Mouse (Mus musculus) liver, adult (tissue): ENCODE measurements around the gene Dmwd.

ENCODE experiments used
- GATA4 ChIP-seq: IDR thresholded peaks from 2 replicates; pipeline ENCODE4 v1.6.1; 2014; ENCODE audit warnings: mild to moderate bottlenecking, low read length; ENCODE audit not compliant: insufficient replicate concordance

Gene Dmwd

DNA sequence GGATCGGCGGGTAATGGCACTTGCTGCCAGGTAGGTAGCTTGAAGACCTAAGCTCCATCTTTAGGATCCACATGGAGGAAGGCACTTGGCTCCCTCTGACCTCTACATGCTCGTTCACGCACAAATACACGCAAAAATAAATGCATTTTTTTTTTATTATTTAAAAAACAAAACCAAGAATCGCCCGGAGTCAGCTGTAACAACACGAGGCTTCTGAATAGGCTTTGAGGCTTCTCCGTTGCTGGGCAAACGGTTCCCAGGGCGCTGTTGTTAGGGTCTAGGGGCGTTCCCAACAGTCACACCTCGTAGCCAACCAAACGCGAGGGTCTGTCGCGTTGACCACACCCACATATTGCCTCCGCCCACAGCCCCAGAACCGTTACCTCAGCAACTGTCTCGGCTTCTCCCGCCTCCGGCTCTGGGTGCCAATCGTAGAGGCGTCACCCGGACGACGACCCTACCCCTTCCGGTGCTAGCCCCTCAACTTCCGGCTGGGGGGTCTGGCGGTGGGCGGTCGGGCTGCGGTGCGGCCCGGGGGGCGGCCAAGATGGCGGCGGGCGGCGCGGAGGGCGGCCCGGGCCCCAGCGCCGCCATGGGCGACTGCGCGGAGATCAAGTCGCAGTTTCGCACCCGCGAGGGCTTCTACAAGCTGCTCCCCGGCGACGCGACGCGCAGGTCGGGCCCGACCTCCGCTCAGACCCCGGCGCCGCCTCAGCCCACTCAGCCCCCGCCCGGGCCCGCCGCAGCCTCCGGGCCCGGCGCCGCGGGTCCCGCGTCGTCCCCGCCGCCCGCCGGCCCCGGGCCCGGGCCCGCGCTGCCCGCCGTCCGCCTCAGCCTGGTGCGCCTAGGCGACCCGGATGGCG lies at the start of gene Dmwd:
Gene Dmwd, plus strand, starts transcription at position 505 of the 863 bp plus-strand sequence.
- TF ChIP-seq GATA4 = no peak

GRCm38 (mm10) chr7:19028067-19028466 lies 48.0 kb upstream of the Dmwd start:
- TF ChIP-seq GATA4 = no peak

DNA sequence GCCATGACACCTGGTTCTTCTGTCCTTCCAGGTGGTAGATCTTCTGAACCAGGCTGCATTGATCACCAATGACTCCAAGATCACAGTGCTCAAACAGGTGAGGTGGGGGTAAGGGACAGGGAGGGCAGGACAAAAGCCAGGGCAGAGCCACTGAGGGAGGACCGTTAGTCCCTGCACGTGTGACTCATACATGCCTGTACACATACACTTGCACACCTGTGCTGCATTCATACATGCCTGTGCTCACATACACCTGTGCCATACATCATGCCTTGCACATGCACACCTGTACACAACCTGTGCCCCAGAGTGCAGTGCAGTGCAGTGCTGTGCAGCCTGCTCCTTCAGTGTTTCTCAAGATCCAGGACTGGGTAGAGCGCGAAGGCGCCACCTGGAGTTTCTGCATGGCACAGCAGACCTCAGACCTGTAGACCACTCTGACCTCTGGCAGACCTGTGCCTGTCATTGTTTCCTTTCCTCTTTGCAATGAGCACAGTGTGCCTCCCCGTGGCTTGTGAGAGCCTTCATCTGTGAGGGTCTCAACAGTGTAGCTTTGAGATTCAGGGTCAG lies 46.9 kb upstream of the Dmwd start:
- no peak for TF ChIP-seq GATA4

DNA sequence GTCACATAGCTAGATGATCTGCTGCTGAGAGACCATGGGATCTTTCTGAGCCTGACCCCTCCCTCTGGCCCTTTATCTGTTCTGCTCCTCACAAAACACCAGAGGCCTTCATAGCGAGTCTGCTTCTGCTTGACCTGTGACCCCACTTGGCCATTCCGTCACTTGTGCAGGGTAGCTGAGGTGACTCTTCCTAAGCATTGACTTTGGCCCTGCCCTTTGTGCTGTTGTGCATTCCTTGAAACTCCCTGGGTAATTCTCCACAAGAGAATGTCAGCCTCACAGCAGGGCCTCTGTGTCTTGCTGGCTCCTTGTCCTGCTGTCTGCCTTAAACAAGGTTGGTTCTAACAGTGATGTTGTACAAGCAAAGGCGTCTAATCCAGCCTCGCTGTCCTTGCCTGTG lies 44.4 kb upstream of the Dmwd start:
- no peak for TF ChIP-seq GATA4

DNA sequence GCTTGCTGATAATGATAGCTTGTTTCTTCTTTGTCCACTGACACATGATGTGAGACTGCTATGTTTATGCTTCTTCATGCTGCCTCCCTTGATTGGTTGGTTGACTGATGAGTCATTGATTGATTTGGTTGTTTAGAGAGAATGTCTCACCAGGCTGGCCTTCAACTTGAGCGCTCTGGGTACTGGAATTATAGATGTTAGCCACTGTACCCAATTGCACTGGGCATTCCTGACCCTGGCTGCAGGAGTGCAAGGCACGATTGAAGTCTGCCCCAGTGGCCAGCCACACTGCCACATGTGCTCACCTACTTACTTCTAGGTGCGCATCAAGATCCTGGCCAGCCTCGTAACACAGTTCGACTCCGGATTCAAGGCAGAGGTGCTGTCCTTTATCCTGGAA lies 31.4 kb upstream of the Dmwd start:
- TF ChIP-seq GATA4 = no peak

DNA sequence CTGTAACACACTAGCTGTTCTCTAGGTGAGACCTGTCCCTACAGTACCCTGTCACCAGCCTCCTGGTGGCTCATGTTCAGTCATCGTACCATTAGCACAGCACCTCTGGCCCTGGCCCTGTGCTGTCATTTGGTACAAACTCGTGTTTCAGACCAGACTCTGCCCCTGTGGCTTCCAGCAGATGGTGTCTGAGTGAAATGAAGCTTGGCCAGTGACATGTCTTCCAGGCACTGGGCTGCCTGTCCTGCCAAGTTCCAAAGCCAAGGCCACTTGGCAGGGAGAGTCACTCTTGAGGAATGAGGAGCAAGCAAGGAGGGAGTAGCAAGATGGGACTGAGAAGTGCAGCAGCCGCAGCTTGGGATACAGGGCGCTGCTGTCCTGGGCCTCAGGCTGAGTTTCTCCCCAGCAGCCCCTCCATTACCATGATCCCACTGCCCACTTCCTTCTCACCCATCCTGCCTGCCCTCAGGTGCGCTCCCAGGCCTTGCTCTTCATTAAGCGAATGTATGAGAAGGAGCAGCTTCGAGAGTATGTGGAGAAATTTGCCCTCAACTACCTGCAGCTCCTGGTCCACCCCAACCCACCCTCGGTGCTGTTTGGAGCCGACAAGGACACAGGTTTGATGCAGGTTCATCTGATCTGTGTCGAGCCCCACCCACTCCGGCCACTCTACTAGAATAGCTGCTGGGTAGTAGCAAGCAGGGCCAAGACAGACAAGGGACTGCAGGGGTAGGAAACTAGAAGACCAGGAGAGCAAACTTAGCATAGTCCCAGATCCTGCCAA lies 29.5 kb upstream of the Dmwd start:
- no peak for TF ChIP-seq GATA4

DNA sequence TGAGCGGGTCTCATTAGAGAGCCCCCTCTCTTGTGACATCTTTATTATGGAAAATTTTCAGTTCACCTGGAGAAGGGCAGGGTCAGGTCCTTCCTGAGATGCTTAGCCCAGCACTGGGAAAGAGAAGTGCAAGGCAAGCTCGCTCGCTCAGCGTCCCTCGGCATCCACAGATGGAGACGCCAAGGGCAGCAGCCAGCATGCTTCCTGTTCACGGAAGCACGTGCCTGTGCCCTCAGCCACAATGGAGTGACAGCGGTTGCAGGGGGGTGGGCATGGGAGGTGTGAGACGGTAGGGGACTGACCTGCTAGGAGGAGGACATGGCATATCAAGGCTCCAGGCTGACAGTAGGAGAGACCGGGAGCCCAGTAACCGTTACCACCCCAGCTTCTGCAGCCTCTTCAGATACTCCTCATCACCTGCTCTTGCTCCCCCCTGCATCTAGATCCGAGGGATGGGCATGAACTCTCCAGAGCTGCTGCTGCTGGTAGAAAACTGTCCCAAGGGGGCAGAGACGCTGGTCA lies 28.0 kb upstream of the Dmwd start:
- no peak for TF ChIP-seq GATA4

GRCm38 (mm10) chr7:19049252-19049651 lies 26.8 kb upstream of the Dmwd start:
- no peak for TF ChIP-seq GATA4

GRCm38 (mm10) chr7:19050172-19050571 lies 25.9 kb upstream of the Dmwd start:
- no peak for TF ChIP-seq GATA4

GRCm38 (mm10) chr7:19051161-19051560 lies 24.9 kb upstream of the Dmwd start:
- TF ChIP-seq GATA4 = no peak

GRCm38 (mm10) chr7:19052345-19053135 lies 23.5 kb upstream of the Dmwd start:
- TF ChIP-seq GATA4 = no peak

GRCm38 (mm10) chr7:19053136-19053532 lies 22.9 kb upstream of the Dmwd start:
- TF ChIP-seq GATA4 = no peak

GRCm38 (mm10) chr7:19054047-19054776 lies 21.8 kb upstream of the Dmwd start, which contains the start of gene Rsph6a:
TSS of gene Rsph6a (plus strand) at chr7:19054690.
- no peak for TF ChIP-seq GATA4

GRCm38 (mm10) chr7:19054777-19055076 lies 21.3 kb upstream of the Dmwd start:
- no peak for TF ChIP-seq GATA4
